Mouse (Mus musculus) gastrocnemius, adult 2 months (tissue): ENCODE results near the gene Vps16. TPM values are rescaled to one million over a fixed set of nuclear protein-coding genes. Genes with fewer than 3 reads are reported as not detected.

Experiments
- DNase-seq: peaks from one replicate; pipeline ENCODE4 v3.0.0; 2022
- H3K27ac ChIP-seq: fragments of 200-600 bp; 2 replicates; pipeline ENCODE4 v1.8.1; 2022; ENCODE audit warnings: mild to moderate bottlenecking
- H3K4me3 ChIP-seq: fragments of 200-600 bp; 2 replicates; pipeline ENCODE4 v1.8.1; 2022; ENCODE audit warnings: mild to moderate bottlenecking, moderate library complexity
- CTCF ChIP-seq: fragments of 200-600 bp; IDR thresholded peaks from 2 replicates; pipeline ENCODE4 v1.8.1; 2022; ENCODE audit warnings: antibody characterized with exemption, mild to moderate bottlenecking, moderate library complexity
- intact Hi-C: fragments of 180-260 bp; cut with DNase I; formaldehyde crosslinking; loops from one replicate; pipeline ENCODE4 v1.15.1; 2025
- total RNA-seq, 2 experiments: library from RNA; stranded (reverse); gene quantifications; 2 replicates each; pipeline ENCODE4 v1.2.3; 2021

Vps16 gene
- total RNA-seq, 2 experiments from 2014 or later = 15.7 to 19.1 TPM

DNA sequence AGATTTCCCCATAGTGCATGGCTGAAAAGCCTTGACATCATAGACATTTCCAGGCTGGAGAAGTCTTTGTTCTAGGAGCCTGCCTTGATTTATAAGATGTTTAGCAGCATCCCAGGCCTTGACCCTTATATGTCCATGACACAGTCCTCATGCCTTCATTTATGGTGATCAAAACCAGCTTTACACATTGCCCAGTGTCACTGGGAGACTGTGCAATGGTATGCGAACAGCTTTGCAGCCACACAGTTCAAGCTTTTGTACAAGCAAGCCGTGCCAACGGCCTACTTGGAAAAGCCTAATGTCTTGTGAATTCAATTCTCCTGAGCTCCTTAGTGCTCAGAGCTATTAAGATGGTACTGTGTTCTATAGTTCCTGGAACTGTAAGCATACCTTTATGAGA, 58.6 kb downstream of the Vps16 start:
- intact Hi-C loops = no loop called here

DNA sequence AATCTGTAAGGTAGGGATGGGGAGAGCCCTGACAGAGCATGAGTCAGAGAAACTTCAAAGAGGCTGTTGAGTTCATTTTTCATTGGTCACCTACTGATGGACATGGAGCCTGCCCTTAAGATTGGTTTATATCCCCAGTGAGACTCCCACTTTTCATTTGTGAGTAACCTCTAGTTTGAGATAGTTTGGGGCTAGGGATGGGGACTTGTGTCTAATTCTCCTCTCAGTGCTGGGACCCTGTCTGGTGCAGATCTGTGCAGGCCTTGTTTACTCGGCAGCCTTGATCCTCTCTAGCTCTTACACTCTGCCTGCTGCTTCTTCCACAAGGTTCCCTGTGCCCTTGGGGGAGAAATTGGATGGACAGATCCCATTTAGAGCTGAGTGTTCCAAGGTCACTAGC, 60.1 kb downstream of the Vps16 start:
- DNase-seq = no peak
- intact Hi-C loops = no loop called here
- Histone ChIP-seq H3K4me3 (no peak overlapping the region), H3K27ac (no peak overlapping the region)
- TF ChIP-seq CTCF = no peak

More for the DNA sequence above, 58.6 kb downstream of the Vps16 start:
- Histone ChIP-seq H3K4me3 (no peak overlapping the region), H3K27ac (no peak overlapping the region)
- DNase-seq = no peak
- no peak for TF ChIP-seq CTCF

DNA sequence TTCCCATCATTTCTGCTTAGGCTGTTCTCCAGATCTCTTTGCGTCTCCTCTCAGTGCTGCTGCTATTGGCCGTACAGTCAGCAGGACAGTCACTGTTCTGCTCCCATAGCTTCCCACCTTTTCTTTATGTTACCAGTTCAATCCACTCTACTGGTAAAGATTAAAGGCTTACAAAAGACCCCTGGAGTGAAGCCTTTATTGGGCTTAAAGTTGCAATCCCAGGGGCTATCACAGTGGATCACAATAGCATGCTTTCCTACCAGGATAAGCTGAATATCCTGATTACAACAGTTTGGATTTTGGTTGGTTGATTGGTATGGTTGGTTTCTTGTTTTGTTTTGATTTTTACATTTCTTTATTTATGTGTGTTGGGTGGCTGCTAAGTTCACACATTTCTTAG, 63.9 kb downstream of the Vps16 start:
- intact Hi-C loops = no loop called here
- H3K4me3 ChIP-seq = no peak overlapping the region
- no peak for DNase-seq
- H3K27ac ChIP-seq = peak overlapping the region; percentile 44; the same call in 1 of the 2 replicates
- TF ChIP-seq CTCF = no peak

DNA sequence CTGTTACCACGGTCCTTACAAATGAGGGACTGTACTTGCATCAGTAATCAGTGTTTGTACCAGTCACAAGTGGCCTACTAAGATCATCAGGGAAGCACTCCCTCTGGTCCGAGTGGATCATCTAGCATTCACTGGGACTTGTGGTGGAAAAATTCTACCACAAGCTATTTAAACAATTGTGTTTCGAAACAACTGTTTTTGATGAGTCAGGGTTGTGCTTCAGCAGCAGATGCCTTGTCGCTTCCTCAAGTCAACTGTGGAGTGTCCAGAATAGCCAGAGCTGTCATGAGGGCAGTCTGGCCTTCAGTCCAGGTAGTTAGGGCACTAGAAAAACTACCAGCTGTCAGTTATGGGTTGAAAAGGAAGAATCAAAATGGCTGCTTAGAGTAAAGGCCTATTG, 64.5 kb downstream of the Vps16 start:
- DNase-seq = no peak
- Histone ChIP-seq H3K27ac (peak overlapping the region; percentile 44), H3K4me3 (no peak overlapping the region)
- no peak for TF ChIP-seq CTCF
- intact Hi-C loops = no loop called here

DNA sequence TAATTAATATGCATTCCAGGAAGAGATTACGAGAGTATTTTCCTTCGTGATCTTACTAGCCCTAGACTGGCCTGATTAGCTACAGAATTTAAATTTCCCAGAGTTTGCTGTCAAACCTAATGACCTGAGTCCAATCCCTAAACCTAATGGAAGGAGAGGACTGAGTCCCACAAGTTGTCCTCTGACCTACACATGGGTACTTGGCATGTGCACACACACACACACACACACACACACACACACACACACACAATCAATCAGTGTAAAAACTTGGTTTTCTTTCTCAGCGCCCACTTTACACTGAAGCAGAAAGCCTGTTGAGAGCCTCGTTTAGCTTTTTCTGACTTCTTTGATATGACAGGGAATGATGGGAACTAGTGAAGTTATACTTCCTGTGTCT, 67.0 kb downstream of the Vps16 start:
- H3K4me3 ChIP-seq = no peak overlapping the region; the same call in 1 of the 2 replicates
- intact Hi-C loops = no loop called here
- no peak for DNase-seq
- peak overlapping the region; percentile 73 for H3K27ac ChIP-seq
- TF ChIP-seq CTCF = no peak

DNA sequence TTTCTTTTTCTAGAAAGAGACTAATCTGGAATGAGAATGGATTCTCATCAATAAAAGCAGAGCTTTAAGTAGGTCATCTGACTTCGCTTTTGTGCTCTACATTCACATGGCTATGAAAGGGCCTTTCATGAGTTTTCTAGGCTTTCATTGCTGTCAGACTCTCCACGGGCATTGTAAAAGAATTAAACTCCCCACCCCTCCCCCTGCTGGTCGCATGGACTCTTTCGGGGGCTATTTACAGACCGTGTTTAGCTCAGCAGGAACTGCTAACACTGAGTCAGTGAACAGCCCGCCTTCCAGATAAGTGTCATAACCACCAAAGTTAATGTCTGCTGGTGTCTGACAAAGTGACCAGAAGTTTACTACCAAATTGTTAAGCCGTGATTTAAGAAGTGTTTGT, 67.4 kb downstream of the Vps16 start:
- Histone ChIP-seq H3K27ac (peak overlapping the region; percentile 73), H3K4me3 (peak overlapping the region; percentile 26; the same call in 1 of the 2 replicates)
- peak; percentile 33 for TF ChIP-seq CTCF
- intact Hi-C loops = no loop called here
- DNase-seq = peak; percentile 62

Other genes with a start within 250 kb of the Vps16 start
- gene Snrpb, start 244.9 kb upstream of the Vps16 start, total RNA-seq = 100 to 1,000 TPM; 124 to 137 TPM
- not detected for gene Tmc2, start 229.1 kb upstream of the Vps16 start, total RNA-seq
- 10 to 100 TPM; 36.4 to 38.6 TPM for gene Nop56, start 149.9 kb upstream of the Vps16 start, total RNA-seq
- gene Idh3b, start 139.8 kb upstream of the Vps16 start, total RNA-seq = 100 to 1,000 TPM; 416 to 563 TPM
- under 1 TPM; 0.26 to 0.47 TPM for gene Ebf4, start 129.2 kb upstream of the Vps16 start, total RNA-seq
- 1 to 10 TPM; 1.0 to 1.1 TPM for gene Cpxm1, start 26.8 kb upstream of the Vps16 start, total RNA-seq
- gene Gm28372, start 19.1 kb upstream of the Vps16 start, total RNA-seq = not detected
- not detected for gene 1700020A23Rik, start 19.1 kb upstream of the Vps16 start, total RNA-seq
- gene Tmem239, start 17.9 kb upstream of the Vps16 start, total RNA-seq = not detected
- 1 to 10 TPM; 4.5 to 5.0 TPM for gene Pced1a, start 362 bp downstream of the Vps16 start, total RNA-seq
- gene Ptpra, start 25.9 kb downstream of the Vps16 start, total RNA-seq = 10 to 100 TPM; 16.0 to 23.3 TPM
- 10 to 100 TPM; 44.7 to 53.9 TPM for gene Mrps26, start 139.4 kb downstream of the Vps16 start, total RNA-seq
- gene Oxt, start 151.8 kb downstream of the Vps16 start, total RNA-seq = not detected
- gene Avp, start 158.2 kb downstream of the Vps16 start, total RNA-seq = not detected
- 1 to 10 TPM; 6.0 to 7.5 TPM for gene Fastkd5, start 205.7 kb downstream of the Vps16 start, total RNA-seq
- 1 to 10 TPM; 4.9 to 5.0 TPM for gene Ubox5, start 205.7 kb downstream of the Vps16 start, total RNA-seq
- gene Lzts3, start 218.5 kb downstream of the Vps16 start, total RNA-seq = 1 to 10 TPM; 2.3 to 3.3 TPM
- 100 to 1,000 TPM; 104 to 127 TPM for gene Ddrgk1, start 240.3 kb downstream of the Vps16 start, total RNA-seq
- gene Itpa, start 243.3 kb downstream of the Vps16 start, total RNA-seq = 10 to 100 TPM; 10.8 to 16.2 TPM